Mouse (Mus musculus) spleen, adult 2 months (tissue): ENCODE results near the gene Cacna1h. TPM values are rescaled to one million over a fixed set of nuclear protein-coding genes. Genes with fewer than 3 reads are reported as not detected.

ENCODE experiments used
- DNase-seq, 2 experiments: peaks; one replicate each; pipeline versions ENCODE4 v3.0.0 to v3.0.0-alpha.2; 2012 to 2021; ENCODE audit warnings: low spot score in 2 of 2, low read depth in 1 of 2
- H3K27ac ChIP-seq: fragments of 200-500 bp; 2 replicates; pipeline ENCODE4 v1.5.1; 2012; ENCODE audit warnings: low read length, inconsistent platforms; ENCODE audit not compliant: insufficient read depth
- H3K27me3 ChIP-seq: fragments of 200-500 bp; 2 replicates; pipeline ENCODE4 v1.6.1; 2012; ENCODE audit warnings: mild to moderate bottlenecking, moderate library complexity, low read length, inconsistent platforms; ENCODE audit not compliant: control insufficient read depth, insufficient read depth
- H3K36me3 ChIP-seq: fragments of 200-500 bp; 2 replicates; pipeline ENCODE4 v1.6.1; 2012; ENCODE audit warnings: mild to moderate bottlenecking, low read length, inconsistent platforms; ENCODE audit not compliant: control insufficient read depth, insufficient read depth
- H3K4me1 ChIP-seq: fragments of 200-500 bp; 2 replicates; pipeline ENCODE4 v1.6.1; 2011; ENCODE audit warnings: inconsistent platforms; ENCODE audit not compliant: control insufficient read depth, insufficient read depth, insufficient read length
- H3K4me3 ChIP-seq: fragments of 200-500 bp; 2 replicates; pipeline ENCODE4 v1.5.1; 2011; ENCODE audit warnings: mild to moderate bottlenecking, inconsistent platforms; ENCODE audit not compliant: insufficient read depth, insufficient read length; ENCODE audit errors: extremely low read depth
- CTCF ChIP-seq: fragments of 200-500 bp; IDR thresholded peaks from 2 replicates; pipeline ENCODE4 v1.5.1; 2011; ENCODE audit warnings: mild to moderate bottlenecking, inconsistent platforms; ENCODE audit not compliant: insufficient read depth, insufficient read length, insufficient replicate concordance; ENCODE audit errors: extremely low read depth
- POLR2A ChIP-seq: fragments of 200-500 bp; IDR thresholded peaks from 2 replicates; pipeline ENCODE4 v1.6.1; 2011; ENCODE audit warnings: low read depth, low read length, inconsistent platforms
- WGBS: fragments of 180-500 bp; shearing (Covaris S2); methylation state at CpG from one replicate; pipeline ENCODE4 v1.1.7; 2018; 5-methylcytosine and 5-hydroxymethylcytosine counted together
- polyA plus RNA-seq: library from polyadenylated mRNA; depleted of rRNA; stranded (reverse); fragments of >200 nt; gene quantifications from 2 replicates; pipeline ENCODE4 v1.2.3, GENCODE M21; 2012

The Cacna1h gene
- polyA plus RNA-seq, 1 experiment = 11.6 TPM

- Histone ChIP-seq H3K4me3 (no peak overlapping the region), H3K27ac (no peak overlapping the region), H3K36me3 (no peaks in the 10 kb centered on the region), H3K4me1 (no peaks in the 10 kb centered on the region), H3K27me3 (no peaks in the 10 kb centered on the region)
- TF ChIP-seq POLR2A = no peak
- no peak for TF ChIP-seq CTCF
- no peak for DNase-seq
- 80% methylated on average over 6 of the region's 6 CpGs for WGBS
Measured at GRCm38 (mm10) chr17:25410180-25410579, 23.4 kb downstream of the Cacna1h start.

GRCm38 (mm10) chr17:25409621-25410020 is 24.0 kb downstream of the Cacna1h start:
- Histone ChIP-seq H3K27me3 (no peaks in the 10 kb centered on the region), H3K4me1 (no peaks in the 10 kb centered on the region), H3K4me3 (no peak overlapping the region), H3K36me3 (no peaks in the 10 kb centered on the region), H3K27ac (no peak overlapping the region)
- no peak for TF ChIP-seq CTCF
- 86% methylated on average over 7 of the region's 7 CpGs for WGBS
- DNase-seq = no peak

GRCm38 (mm10) chr17:25408302-25408999 is 25.1 kb downstream of the Cacna1h start:
- Histone ChIP-seq H3K4me3 (no peak overlapping the region), H3K4me1 (no peaks in the 10 kb centered on the region), H3K36me3 (no peaks in the 10 kb centered on the region), H3K27me3 (no peaks in the 10 kb centered on the region), H3K27ac (no peak overlapping the region)
- DNase-seq = no peak
- TF ChIP-seq POLR2A = no peak
- 81% methylated on average over 7 of the region's 7 CpGs for WGBS

GRCm38 (mm10) chr17:25407352-25407751 is 26.2 kb downstream of the Cacna1h start:
- Histone ChIP-seq H3K4me3 (no peak overlapping the region), H3K36me3 (no peaks in the 10 kb centered on the region), H3K27me3 (no peaks in the 10 kb centered on the region), H3K4me1 (no peaks in the 10 kb centered on the region), H3K27ac (no peak overlapping the region)
- no peak for DNase-seq
- WGBS = 82% methylated on average over 4 of the region's 4 CpGs
- no peak for TF ChIP-seq POLR2A

- no peak for DNase-seq
- Histone ChIP-seq H3K4me1 (no peaks in the 10 kb centered on the region), H3K36me3 (no peaks in the 10 kb centered on the region), H3K27me3 (no peaks in the 10 kb centered on the region), H3K27ac (no peak overlapping the region), H3K4me3 (no peak overlapping the region)
- TF ChIP-seq POLR2A (no peak), CTCF (no peak)
- 36% methylated on average over 6 of the region's 6 CpGs for WGBS
Measured at GRCm38 (mm10) chr17:25406011-25406441, 27.6 kb downstream of the Cacna1h start.

- TF ChIP-seq CTCF (no peak), POLR2A (no peak)
- H3K27me3 ChIP-seq = no peaks in the 10 kb centered on the region
- no peak overlapping the region for H3K27ac ChIP-seq
- no peaks in the 10 kb centered on the region for H3K36me3 ChIP-seq
- WGBS = 17% methylated on average over 10 of the region's 10 CpGs
- no peaks in the 10 kb centered on the region for H3K4me1 ChIP-seq
- no peak overlapping the region for H3K4me3 ChIP-seq
- DNase-seq = no peak
Measured at GRCm38 (mm10) chr17:25405224-25405895, 28.2 kb downstream of the Cacna1h start.

- Histone ChIP-seq H3K36me3 (no peaks in the 10 kb centered on the region), H3K4me3 (no peak overlapping the region), H3K27ac (no peak overlapping the region), H3K27me3 (no peaks in the 10 kb centered on the region), H3K4me1 (no peaks in the 10 kb centered on the region)
- DNase-seq = no peak
- TF ChIP-seq POLR2A = no peak
- TF ChIP-seq CTCF = no peak
- 30% methylated on average over 3 of the region's 3 CpGs for WGBS
Measured at GRCm38 (mm10) chr17:25404190-25404589, 29.4 kb downstream of the Cacna1h start.
